Mouse (Mus musculus) forebrain, embryonic 16.5 days (tissue): ENCODE measurements at regions not wholly inside any gene's neighbourhood (a gene's known extent, or its start where the extent isn't known, plus 50 kb on each side); places are given as distances from the start of the nearest gene placed in this dataset.

ENCODE experiments used
- ATAC-seq: fragments of 200-750 bp; cut with Nextera tagmentation; 2 replicates; pipeline ENCODE4 v1.8.0; 2017; ENCODE audit warnings: mild to moderate bottlenecking, moderate library complexity
- H3K27ac ChIP-seq: fragments of 300-500 bp; sonication (generic); 2 replicates; pipeline ENCODE4 v1.5.1; 2014; ENCODE audit warnings: low read length, control low read depth
- H3K27me3 ChIP-seq: fragments of 300-500 bp; sonication (generic); replicated peaks from 2 replicates; pipeline ENCODE4 v1.6.1; 2014; ENCODE audit warnings: low read length; ENCODE audit not compliant: control insufficient read depth, insufficient read depth
- H3K36me3 ChIP-seq: fragments of 300-500 bp; sonication (generic); 2 replicates; pipeline ENCODE4 v1.6.1; 2014; ENCODE audit not compliant: control insufficient read depth, insufficient read depth
- H3K4me1 ChIP-seq: fragments of 300-500 bp; sonication (generic); replicated peaks from 2 replicates; pipeline ENCODE4 v1.6.1; 2014; ENCODE audit warnings: low read length; ENCODE audit not compliant: control insufficient read depth, insufficient read depth
- H3K4me2 ChIP-seq: fragments of 300-500 bp; sonication (generic); 2 replicates; pipeline ENCODE4 v1.6.1; 2014; ENCODE audit warnings: mild to moderate bottlenecking, low read length, control low read depth
- H3K4me3 ChIP-seq: fragments of 300-500 bp; sonication (generic); replicated peaks from 2 replicates; pipeline ENCODE4 v1.5.1; 2014; ENCODE audit warnings: mild to moderate bottlenecking, low read length, control low read depth
- H3K9ac ChIP-seq: fragments of 300-500 bp; sonication (generic); replicated peaks from 2 replicates; pipeline ENCODE4 v1.6.1; 2014; ENCODE audit warnings: low read depth, low read length, control low read depth
- H3K9me3 ChIP-seq: fragments of 300-500 bp; sonication (generic); 2 replicates; pipeline ENCODE4 v1.6.1; 2016; ENCODE audit warnings: low read length; ENCODE audit not compliant: control insufficient read depth
- WGBS: fragments of 180-500 bp; shearing (Covaris S2); extraction: QIAGEN DNeasy Blood & Tissue Kit; methylation state at CpG from one replicate; pipeline ENCODE4 v1.1.7; 2014; 5-methylcytosine and 5-hydroxymethylcytosine counted together

DNA sequence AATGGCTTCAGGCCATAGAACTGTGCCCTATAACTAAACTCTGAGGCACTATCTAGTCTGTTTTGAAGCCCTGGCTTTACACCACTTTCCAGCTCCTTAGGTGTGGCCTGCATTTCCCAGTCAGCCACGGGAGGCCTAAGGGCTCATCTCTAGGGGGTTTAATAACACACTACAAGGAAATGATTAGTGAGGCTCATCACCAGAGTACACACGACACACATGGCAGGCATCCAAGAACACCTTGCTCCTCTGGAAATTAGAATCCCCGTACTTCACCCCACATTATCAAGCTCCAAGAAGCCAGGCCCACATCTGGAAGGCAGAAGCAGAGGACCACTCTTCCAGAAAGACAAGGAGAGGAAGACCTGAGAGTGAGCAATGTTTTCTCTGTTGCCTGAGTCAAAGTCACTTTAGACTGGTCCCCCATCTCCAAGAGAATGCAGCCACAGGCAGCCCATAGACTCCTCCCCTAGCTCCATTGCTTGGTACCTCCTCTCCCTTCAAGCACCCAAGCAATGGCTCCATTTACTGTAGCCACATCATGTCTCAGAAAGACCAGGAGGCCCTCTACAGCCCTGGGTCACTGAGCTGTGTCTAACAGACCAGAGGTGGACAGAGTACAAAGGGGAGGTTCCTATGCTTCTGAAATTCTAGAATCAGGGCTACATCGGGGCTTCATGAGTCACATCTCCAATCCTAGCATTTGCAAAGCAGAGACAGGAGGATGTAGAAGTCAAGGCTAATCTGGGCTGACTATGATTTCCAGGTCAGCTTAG, 204.0 kb upstream of the Spdye4c start:
- H3K36me3 ChIP-seq: no peaks in the 10 kb centered on the region
- H3K27ac ChIP-seq: no peak overlapping the region
- peaks cover 9% of the 10 kb centered on the region; the same call in 1 of the 2 replicates for H3K4me1 ChIP-seq
- no peaks in the 10 kb centered on the region for H3K9me3 ChIP-seq
- ATAC-seq: no peak
- H3K4me2 ChIP-seq: no peak overlapping the region
- H3K9ac ChIP-seq: no peak overlapping the region
- no peaks in the 10 kb centered on the region for H3K27me3 ChIP-seq
- no peak overlapping the region for H3K4me3 ChIP-seq
- 67% methylated on average over 4 of the region's 4 CpGs for WGBS

DNA sequence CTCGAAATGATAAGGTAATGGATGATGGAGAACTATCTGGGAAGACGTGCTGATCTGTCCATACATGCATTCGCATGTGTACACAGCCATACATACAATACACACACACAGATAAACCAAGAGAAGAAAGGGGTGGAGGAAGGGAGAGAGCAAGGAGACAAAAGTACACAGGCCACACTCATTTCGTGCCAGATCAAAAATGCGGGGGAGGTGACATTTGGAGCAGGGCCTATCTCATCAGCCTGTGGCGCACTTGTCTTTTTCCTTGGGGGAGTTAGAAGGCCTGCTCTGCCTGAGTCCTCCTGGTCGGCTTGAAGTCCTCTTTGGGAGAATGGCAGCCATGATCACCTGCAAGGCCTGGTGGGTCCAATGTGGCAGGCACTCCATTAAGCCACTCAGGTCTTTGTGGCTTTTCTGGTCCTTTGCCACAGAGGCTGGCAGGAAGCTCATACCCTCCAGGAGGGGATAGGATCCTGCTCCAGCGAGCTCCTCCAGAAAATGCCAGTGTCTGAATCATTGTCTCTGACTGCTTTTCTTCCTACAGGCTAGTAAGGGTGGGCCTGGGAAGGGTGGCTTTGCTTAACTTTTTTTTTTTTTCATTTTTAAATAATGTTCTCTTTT, 203.0 kb upstream of the Spdye4c start:
- H3K27me3 ChIP-seq: no peaks in the 10 kb centered on the region
- WGBS: 76% methylated on average over 8 of the region's 8 CpGs
- no peak overlapping the region for H3K4me3 ChIP-seq
- H3K9me3 ChIP-seq: no peaks in the 10 kb centered on the region
- H3K27ac ChIP-seq: no peak overlapping the region
- H3K4me1 ChIP-seq: peaks cover 8% of the 10 kb centered on the region; the same call in 1 of the 2 replicates
- no peak for ATAC-seq
- no peaks in the 10 kb centered on the region for H3K36me3 ChIP-seq
- no peak overlapping the region for H3K4me2 ChIP-seq
- H3K9ac ChIP-seq: no peak overlapping the region

DNA sequence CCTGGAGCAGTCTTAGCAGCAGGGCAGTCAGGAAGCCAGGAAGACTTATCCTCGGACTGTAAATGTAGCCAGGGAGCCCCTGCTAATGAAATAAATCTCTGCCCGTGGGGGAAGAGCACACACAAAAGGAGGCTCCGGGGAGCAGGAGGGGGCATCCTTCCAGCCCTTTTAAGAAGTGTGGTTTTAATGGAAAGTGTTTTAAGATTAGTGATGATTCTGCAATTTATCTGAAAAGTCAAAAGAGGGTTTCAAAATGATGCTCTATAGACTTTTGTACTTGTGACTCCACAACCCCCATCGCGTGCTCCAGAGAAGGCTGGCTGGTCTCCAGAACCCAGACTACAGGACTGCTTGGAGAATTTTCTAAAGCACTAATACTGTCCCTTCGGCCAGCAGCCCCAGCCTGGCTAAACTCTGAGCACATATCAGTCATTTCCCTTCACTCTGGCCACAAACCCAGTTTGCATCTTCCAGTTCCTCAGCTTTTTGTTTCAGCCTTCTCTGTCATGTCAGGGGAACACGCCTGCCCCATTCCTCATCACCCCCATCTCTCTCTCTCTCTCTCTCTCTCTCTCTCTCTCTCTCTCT, 202.0 kb upstream of the Spdye4c start:
- no peaks in the 10 kb centered on the region for H3K36me3 ChIP-seq
- H3K9me3 ChIP-seq: no peaks in the 10 kb centered on the region
- H3K27ac ChIP-seq: no peak overlapping the region
- H3K4me2 ChIP-seq: no peak overlapping the region
- WGBS: 10% methylated on average over 7 of the region's 7 CpGs
- H3K9ac ChIP-seq: no peak overlapping the region
- H3K4me1 ChIP-seq: peaks cover 7% of the 10 kb centered on the region; the same call in 1 of the 2 replicates
- ATAC-seq: no peak
- H3K4me3 ChIP-seq: no peak overlapping the region
- H3K27me3 ChIP-seq: 0 out of 2 replicates have a peak, but pooled peaks cover 2% of the 10 kb centered on the region

DNA sequence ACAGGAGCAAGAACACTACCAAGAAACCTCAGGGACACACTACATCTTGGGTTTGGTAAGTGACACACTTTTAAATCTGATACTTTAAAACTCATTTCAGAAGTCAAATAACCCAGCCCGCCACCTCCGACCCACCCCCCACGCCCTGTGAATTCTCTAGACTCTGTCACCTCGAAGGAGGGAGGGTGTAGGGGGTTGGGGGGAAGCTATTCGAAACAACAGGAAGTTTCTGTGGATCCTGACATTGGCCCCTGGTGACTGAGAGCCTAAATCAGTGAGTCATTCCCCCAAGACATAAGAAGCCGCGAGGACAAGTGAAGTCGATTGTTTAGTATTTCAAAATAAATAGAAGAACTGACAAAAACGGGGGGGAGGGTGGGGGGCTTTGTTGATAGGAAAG, 198.7 kb upstream of the Spdye4c start:
- no peaks in the 10 kb centered on the region for H3K4me1 ChIP-seq
- no peak for ATAC-seq
- H3K9ac ChIP-seq: no peak overlapping the region
- H3K27ac ChIP-seq: no peak overlapping the region
- no peaks in the 10 kb centered on the region for H3K9me3 ChIP-seq
- H3K4me3 ChIP-seq: no peak overlapping the region
- no peaks in the 10 kb centered on the region for H3K36me3 ChIP-seq
- 0 out of 2 replicates have a peak, but pooled peaks cover 2% of the 10 kb centered on the region for H3K27me3 ChIP-seq
- no peak overlapping the region for H3K4me2 ChIP-seq
- 22% methylated on average over 9 of the region's 9 CpGs for WGBS

DNA sequence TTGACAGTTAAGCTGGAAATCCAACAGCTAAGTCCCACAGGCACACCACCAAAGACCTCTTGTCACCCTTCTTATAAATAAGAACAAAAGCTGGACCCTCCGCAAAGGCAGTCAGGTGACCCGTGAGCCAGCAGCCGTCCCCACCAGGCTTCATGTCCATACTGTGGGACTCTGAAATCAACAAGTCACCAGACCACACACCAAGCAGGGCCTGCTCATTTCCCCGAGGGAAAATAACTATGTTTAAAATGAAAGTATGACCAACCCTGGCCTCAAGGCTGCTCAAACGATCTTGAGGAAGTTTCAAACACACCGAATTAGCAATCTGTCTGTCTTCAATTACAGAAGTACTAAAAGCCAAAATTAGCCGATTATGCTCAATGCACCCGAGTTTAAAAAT, 197.6 kb upstream of the Spdye4c start:
- Histone ChIP-seq H3K4me1 (no peaks in the 10 kb centered on the region), H3K4me2 (no peak overlapping the region), H3K27ac (no peak overlapping the region), H3K36me3 (no peaks in the 10 kb centered on the region), H3K27me3 (0 out of 2 replicates have a peak, but pooled peaks cover 2% of the 10 kb centered on the region), H3K4me3 (no peak overlapping the region), H3K9me3 (no peaks in the 10 kb centered on the region), H3K9ac (no peak overlapping the region)
- no peak for ATAC-seq
- 35% methylated on average over 8 of the region's 8 CpGs for WGBS

DNA sequence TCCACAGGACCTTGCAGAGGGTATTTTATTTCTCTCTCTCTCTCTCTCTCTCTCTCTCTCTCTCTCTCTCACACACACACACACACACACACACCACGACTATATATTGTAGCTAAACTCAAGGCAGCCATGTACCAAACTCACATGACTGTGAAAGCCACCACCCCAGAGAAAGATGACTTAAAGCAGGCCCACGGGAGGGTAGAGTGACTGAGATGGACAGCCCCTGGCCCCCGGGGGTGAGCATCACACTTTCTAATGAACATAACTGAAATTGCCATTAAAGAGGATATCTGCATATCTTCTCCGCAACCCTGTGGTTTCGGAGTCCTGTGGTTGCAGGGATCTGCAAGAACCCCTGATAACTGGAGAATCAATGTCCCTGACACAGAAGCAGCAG, 197.1 kb upstream of the Spdye4c start:
- 0 out of 2 replicates have a peak, but pooled peaks cover 2% of the 10 kb centered on the region for H3K27me3 ChIP-seq

DNA sequence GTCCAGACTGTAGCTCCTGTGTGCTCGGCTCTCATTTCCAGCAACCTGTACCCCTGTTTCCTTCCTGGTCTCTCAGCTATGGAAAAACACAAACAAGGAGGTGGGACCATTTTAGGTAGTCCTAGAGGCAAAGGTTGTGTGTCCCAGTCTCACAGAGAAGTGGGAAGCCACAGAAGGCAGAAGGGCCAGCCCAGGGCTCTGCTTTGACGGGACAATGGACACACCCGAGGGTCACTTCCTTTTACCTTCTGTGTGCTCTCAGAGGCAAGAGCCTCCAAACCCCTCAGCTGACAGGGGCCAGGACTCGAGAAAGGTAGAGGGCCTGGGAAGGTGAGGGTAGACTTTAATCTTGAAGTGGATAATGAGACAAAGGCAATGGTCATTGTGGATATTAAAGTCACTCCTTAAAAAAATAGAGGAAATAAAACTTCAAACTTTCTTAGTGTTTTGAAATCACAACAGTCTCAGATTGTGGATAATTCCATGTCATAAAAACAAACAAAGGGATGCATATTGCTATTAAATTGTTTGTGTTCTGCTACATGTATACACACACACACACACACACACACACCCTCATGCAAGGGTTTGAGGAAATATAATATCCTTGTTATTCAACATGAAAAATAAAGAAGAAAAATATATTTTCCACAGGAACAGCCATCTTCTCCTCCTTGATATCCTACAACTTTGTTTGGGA, 195.6 kb upstream of the Spdye4c start:
- no peak overlapping the region for H3K27ac ChIP-seq
- 59% methylated on average over 4 of the region's 4 CpGs for WGBS
- no peak overlapping the region for H3K4me3 ChIP-seq
- no peak overlapping the region for H3K9ac ChIP-seq
- no peak overlapping the region for H3K4me2 ChIP-seq
- H3K36me3 ChIP-seq: no peaks in the 10 kb centered on the region
- ATAC-seq: peak; percentile 45
- no peaks in the 10 kb centered on the region for H3K9me3 ChIP-seq
- H3K27me3 ChIP-seq: 0 out of 2 replicates have a peak, but pooled peaks cover 2% of the 10 kb centered on the region
- H3K4me1 ChIP-seq: no peaks in the 10 kb centered on the region

More for the DNA sequence above, 197.1 kb upstream of the Spdye4c start:
- no peaks in the 10 kb centered on the region for H3K4me1 ChIP-seq
- H3K9me3 ChIP-seq: no peaks in the 10 kb centered on the region
- no peak overlapping the region for H3K27ac ChIP-seq
- no peak overlapping the region for H3K4me2 ChIP-seq
- H3K36me3 ChIP-seq: no peaks in the 10 kb centered on the region
- 81% methylated on average over 5 of the region's 5 CpGs for WGBS
- ATAC-seq: no peak
- H3K9ac ChIP-seq: no peak overlapping the region
- no peak overlapping the region for H3K4me3 ChIP-seq

DNA sequence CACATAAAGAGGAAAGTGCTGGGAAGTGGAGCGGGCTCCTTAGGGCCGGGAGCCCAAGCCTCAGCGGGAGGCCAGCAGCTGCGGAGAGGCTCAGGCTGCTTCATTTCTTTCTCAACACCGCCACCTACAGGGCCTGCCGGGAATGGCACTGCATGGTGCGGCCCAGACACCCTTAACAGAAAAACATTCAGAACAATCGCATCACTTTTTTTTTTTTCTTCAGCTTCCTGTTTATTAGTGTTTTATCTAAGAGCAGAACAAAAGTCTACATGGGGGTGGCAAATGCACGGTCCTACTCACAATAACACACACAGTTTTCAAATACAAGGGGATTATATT, 195.0 kb upstream of the Spdye4c start:
- peak; percentile 94 for ATAC-seq
- H3K27me3 ChIP-seq: 0 out of 2 replicates have a peak, but pooled peaks cover 2% of the 10 kb centered on the region
- no peaks in the 10 kb centered on the region for H3K9me3 ChIP-seq
- H3K9ac ChIP-seq: no peak overlapping the region
- no peak overlapping the region for H3K4me3 ChIP-seq
- no peak overlapping the region for H3K4me2 ChIP-seq
- no peaks in the 10 kb centered on the region for H3K4me1 ChIP-seq
- no peaks in the 10 kb centered on the region for H3K36me3 ChIP-seq
- H3K27ac ChIP-seq: no peak overlapping the region
- 5% methylated on average over 9 of the region's 9 CpGs for WGBS

DNA sequence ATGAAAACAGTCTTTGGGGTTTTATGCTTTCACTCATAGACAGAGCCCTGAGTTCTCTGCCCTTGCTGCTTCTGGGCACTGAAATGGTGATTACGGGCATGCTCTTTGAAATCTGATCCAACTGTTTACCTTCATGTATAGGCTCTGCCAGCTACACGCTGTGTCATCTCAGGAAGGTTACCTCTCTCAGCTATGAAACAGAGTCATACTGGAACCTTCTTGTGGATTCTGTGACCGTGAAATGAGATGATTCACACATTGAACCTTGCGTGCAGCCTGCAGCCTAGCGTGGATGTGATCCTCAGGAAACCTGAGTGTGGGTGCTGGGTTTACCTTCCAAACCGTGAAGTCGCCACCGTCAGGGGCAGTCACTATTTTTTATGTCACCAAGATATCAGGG, 189.7 kb upstream of the Spdye4c start:
- no peak overlapping the region for H3K4me2 ChIP-seq
- no peaks in the 10 kb centered on the region for H3K27me3 ChIP-seq
- H3K36me3 ChIP-seq: no peaks in the 10 kb centered on the region
- ATAC-seq: no peak
- peaks cover 7% of the 10 kb centered on the region for H3K4me1 ChIP-seq
- no peak overlapping the region for H3K9ac ChIP-seq
- 77% methylated on average over 8 of the region's 8 CpGs for WGBS
- H3K4me3 ChIP-seq: no peak overlapping the region
- H3K27ac ChIP-seq: no peak overlapping the region
- H3K9me3 ChIP-seq: no peaks in the 10 kb centered on the region
